Mouse (Mus musculus): Measurements from ENCODE around the gene Ppp6r1. TPM values are rescaled to one million over a fixed set of nuclear protein-coding genes. Genes with fewer than 3 reads are reported as not detected.

The Ppp6r1 gene
- polyA plus RNA-seq, 1 experiment from 2014 or later = 6.5 TPM

Other genes with a start within 250 kb of the Ppp6r1 start
- 4.5 and 4.6 TPM in 2 replicates for gene Rdh13, start 213.4 kb downstream of the Ppp6r1 start, polyA plus RNA-seq (2015; fragmentation: Nextera tagmentation; extraction: Ambion mirVana)
- 1.4 and 1.8 TPM in 2 replicates for gene Eps8l1, start 198.3 kb downstream of the Ppp6r1 start, polyA plus RNA-seq (2015; fragmentation: Nextera tagmentation; extraction: Ambion mirVana)
- gene Ppp1r12c, start 157.3 kb downstream of the Ppp6r1 start, polyA plus RNA-seq (2015; fragmentation: Nextera tagmentation; extraction: Ambion mirVana) = 17.4 and 20.9 TPM in 2 replicates
- gene Tnnt1, start 142.6 kb downstream of the Ppp6r1 start, polyA plus RNA-seq (2015; fragmentation: Nextera tagmentation; extraction: Ambion mirVana) = 11.7 and 16.9 TPM in 2 replicates
- gene Tnni3, start 134.8 kb downstream of the Ppp6r1 start, polyA plus RNA-seq (2015; fragmentation: Nextera tagmentation; extraction: Ambion mirVana) = 0.39 and 1.3 TPM in 2 replicates
- 0.07 and 0.26 TPM in 2 replicates for gene Dnaaf3, start 126.6 kb downstream of the Ppp6r1 start, polyA plus RNA-seq (2015; fragmentation: Nextera tagmentation; extraction: Ambion mirVana)
- 0.35 and 0.77 TPM in 2 replicates for gene Syt5, start 111.5 kb downstream of the Ppp6r1 start, polyA plus RNA-seq (2015; fragmentation: Nextera tagmentation; extraction: Ambion mirVana)
- not detected in 2 replicates for gene Ptprh, start 55.0 kb downstream of the Ppp6r1 start, polyA plus RNA-seq (2015; fragmentation: Nextera tagmentation; extraction: Ambion mirVana)
- 34.4 and 39.1 TPM in 2 replicates for gene Tmem86b, start 27.6 kb downstream of the Ppp6r1 start, polyA plus RNA-seq (2015; fragmentation: Nextera tagmentation; extraction: Ambion mirVana)
- 54.4 and 58.1 TPM in 2 replicates for gene Hspbp1, start 26.0 kb upstream of the Ppp6r1 start, polyA plus RNA-seq (2015; fragmentation: Nextera tagmentation; extraction: Ambion mirVana)
- 0.03 and 0.12 TPM in 2 replicates for gene Brsk1, start 31.6 kb upstream of the Ppp6r1 start, polyA plus RNA-seq (2015; fragmentation: Nextera tagmentation; extraction: Ambion mirVana)
- 0.14 and 0.37 TPM in 2 replicates for gene Tmem150b, start 66.2 kb upstream of the Ppp6r1 start, polyA plus RNA-seq (2015; fragmentation: Nextera tagmentation; extraction: Ambion mirVana)
- gene Kmt5c, start 81.1 kb upstream of the Ppp6r1 start, polyA plus RNA-seq (2015; fragmentation: Nextera tagmentation; extraction: Ambion mirVana) = 50.1 and 56.1 TPM in 2 replicates
- 66.0 and 79.3 TPM in 2 replicates for gene Cox6b2, start 94.1 kb upstream of the Ppp6r1 start, polyA plus RNA-seq (2015; fragmentation: Nextera tagmentation; extraction: Ambion mirVana)
- not detected in 2 replicates for gene Fam71e2, start 112.3 kb upstream of the Ppp6r1 start, polyA plus RNA-seq (2015; fragmentation: Nextera tagmentation; extraction: Ambion mirVana)
- gene Il11, start 123.8 kb upstream of the Ppp6r1 start, polyA plus RNA-seq (2015; fragmentation: Nextera tagmentation; extraction: Ambion mirVana) = 0.06 TPM in 1 of 2 replicates, not detected in the other
- gene Tmem190, start 123.9 kb upstream of the Ppp6r1 start, polyA plus RNA-seq (2015; fragmentation: Nextera tagmentation; extraction: Ambion mirVana) = 0.21 TPM in 1 of 2 replicates, not detected in the other
- 9.5 and 10.3 TPM in 2 replicates for gene Tmem238, start 130.6 kb upstream of the Ppp6r1 start, polyA plus RNA-seq (2015; fragmentation: Nextera tagmentation; extraction: Ambion mirVana)
- 169 and 173 TPM in 2 replicates for gene Rpl28, start 133.9 kb upstream of the Ppp6r1 start, polyA plus RNA-seq (2015; fragmentation: Nextera tagmentation; extraction: Ambion mirVana)
- 302 and 318 TPM in 2 replicates for gene Ube2s, start 153.6 kb upstream of the Ppp6r1 start, polyA plus RNA-seq (2015; fragmentation: Nextera tagmentation; extraction: Ambion mirVana)
- not detected in 2 replicates for gene Shisa7, start 185.7 kb upstream of the Ppp6r1 start, polyA plus RNA-seq (2015; fragmentation: Nextera tagmentation; extraction: Ambion mirVana)
- 3.7 and 3.8 TPM in 2 replicates for gene Isoc2b, start 211.2 kb upstream of the Ppp6r1 start, polyA plus RNA-seq (2015; fragmentation: Nextera tagmentation; extraction: Ambion mirVana)
- 0.68 and 0.77 TPM in 2 replicates for gene Isoc2a, start 218.1 kb upstream of the Ppp6r1 start, polyA plus RNA-seq (2015; fragmentation: Nextera tagmentation; extraction: Ambion mirVana)
- gene Gm36210, start 247.5 kb upstream of the Ppp6r1 start, polyA plus RNA-seq (2015; fragmentation: Nextera tagmentation; extraction: Ambion mirVana) = not detected in 2 replicates